Mouse (Mus musculus): ENCODE measurements around the gene Gm21440. TPM values are rescaled to one million over a fixed set of nuclear protein-coding genes. Genes with fewer than 3 reads are reported as not detected.
"Not testable (repeated sequence)": the region's sequence is repeated elsewhere in the genome, so short reads cannot be mapped to it uniquely, and the experiment has no call there.

The Gm21440 gene
- polyA plus RNA-seq (2014; fragmentation: Nextera tagmentation; extraction: Ambion mirVana): not detected in 2 replicates

GRCm38 (mm10) chrY:13252091-13252490 is at the start of gene Gm21440, which contains the start of gene Gm21454:
Gm21440 (plus strand) TSS chrY:13252391.
Gm21454 (plus strand) TSS chrY:13252442.
- not testable (repeated sequence) for ATAC-seq (ENCODE audit: insufficient read depth, low FRiP score, low TSS enrichment); H3K4me3 ChIP-seq (ENCODE audit: low read depth, low read length); H3K27me3 ChIP-seq (ENCODE audit: control insufficient read depth, insufficient read depth, low read length)

GRCm38 (mm10) chrY:13223828-13224227 is 28.4 kb upstream of the Gm21440 start, which contains the start of gene Gm21828:
Gm21828 (minus strand) TSS chrY:13223928.
- not testable (repeated sequence) for H3K4me3 ChIP-seq (ENCODE audit: low read depth, low read length); H3K36me3 ChIP-seq (ENCODE audit: control insufficient read depth, insufficient read depth, low read length); H3K9ac ChIP-seq (ENCODE audit: low read length); H3K27me3 ChIP-seq (ENCODE audit: control insufficient read depth, insufficient read depth, low read length); H3K27ac ChIP-seq (ENCODE audit: low read depth, low read length); ATAC-seq (ENCODE audit: insufficient read depth, low FRiP score, low TSS enrichment); H3K4me2 ChIP-seq (ENCODE audit: low read depth); H3K9me3 ChIP-seq (ENCODE audit: control insufficient read depth, low read length); H3K4me1 ChIP-seq (ENCODE audit: control insufficient read depth, insufficient read depth, low read length); DNase-seq (ENCODE audit: low spot score)
- WGBS: no CpG with 5 or more reads among the region's 3 CpGs

More at GRCm38 (mm10) chrY:13252091-13252490, at the start of gene Gm21440, which contains the start of gene Gm21454:
- not testable (repeated sequence) for H3K27ac ChIP-seq (ENCODE audit: low read depth, low read length); H3K9me3 ChIP-seq (ENCODE audit: control insufficient read depth, low read length); H3K4me1 ChIP-seq (ENCODE audit: control insufficient read depth, insufficient read depth, low read length); H3K36me3 ChIP-seq (ENCODE audit: control insufficient read depth, insufficient read depth, low read length); DNase-seq (ENCODE audit: low spot score); H3K4me2 ChIP-seq (ENCODE audit: low read depth); H3K9ac ChIP-seq (ENCODE audit: low read length)

Other genes with a start within 250 kb of the Gm21440 start
- gene Gm20807, start 209.5 kb upstream of the Gm21440 start, polyA plus RNA-seq (2014; fragmentation: Nextera tagmentation; extraction: Ambion mirVana): not detected in 2 replicates
- gene Gm21891, start 118.9 kb upstream of the Gm21440 start, polyA plus RNA-seq (2014; fragmentation: Nextera tagmentation; extraction: Ambion mirVana): not detected in 2 replicates
- gene Gm21425, start 90.4 kb upstream of the Gm21440 start, polyA plus RNA-seq (2014; fragmentation: Nextera tagmentation; extraction: Ambion mirVana): not detected in 2 replicates
- not detected in 2 replicates for gene Gm21828, start 28.5 kb upstream of the Gm21440 start, polyA plus RNA-seq (2014; fragmentation: Nextera tagmentation; extraction: Ambion mirVana)
- not detected in 2 replicates for gene Gm21454, start 51 bp downstream of the Gm21440 start, polyA plus RNA-seq (2014; fragmentation: Nextera tagmentation; extraction: Ambion mirVana)
- gene Gm21725, start 96.7 kb downstream of the Gm21440 start, polyA plus RNA-seq (2014; fragmentation: Nextera tagmentation; extraction: Ambion mirVana): not detected in 2 replicates
- gene Gm21866, start 213.2 kb downstream of the Gm21440 start, polyA plus RNA-seq (2014; fragmentation: Nextera tagmentation; extraction: Ambion mirVana): not detected in 2 replicates
- gene Gm20773, start 241.6 kb downstream of the Gm21440 start, polyA plus RNA-seq (2014; fragmentation: Nextera tagmentation; extraction: Ambion mirVana): not detected in 2 replicates

All from neural tube, embryonic 11.5 days (tissue).